Mouse (Mus musculus) CH12.LX (cell line): Measurements from ENCODE around the gene Tnfsf8. TPM values are rescaled to one million over a fixed set of nuclear protein-coding genes. Genes with fewer than 3 reads are reported as not detected.

Experiments used
- DNase-seq: peaks from one replicate; pipeline ENCODE4 v3.0.0-alpha.2; 2013; ENCODE audit errors: extremely low read depth
- H3K27ac ChIP-seq: 2 replicates; pipeline ENCODE4 v1.5.1; 2012; ENCODE audit warnings: low read depth, mild to moderate bottlenecking, control low read depth, moderate library complexity; ENCODE audit not compliant: insufficient read depth
- H3K27me3 ChIP-seq: replicated peaks from 2 replicates; pipeline ENCODE3; 2012; ENCODE audit warnings: inconsistent platforms
- H3K36me3 ChIP-seq, 2 experiments: replicated peaks in 1 of 2; 2 replicates each; pipeline versions ENCODE3 to v1.6.1; 2012; ENCODE audit warnings: inconsistent platforms in 1 of 2, low read length in 1 of 2, mild to moderate bottlenecking in 1 of 2, mixed read lengths in 1 of 2, moderate library complexity in 1 of 2; ENCODE audit not compliant: control insufficient read depth in 1 of 2, insufficient read depth in 1 of 2
- H3K4me1 ChIP-seq, 2 experiments: 2 replicates each; pipeline ENCODE4 v1.6.1; 2012; ENCODE audit warnings: inconsistent platforms in 1 of 2, moderate library complexity in 1 of 2; ENCODE audit not compliant: insufficient read depth in 2 of 2, control insufficient read depth in 1 of 2
- H3K4me2 ChIP-seq: 2 replicates; pipeline ENCODE4 v1.6.1; 2012; ENCODE audit warnings: low read depth, mild to moderate bottlenecking, control low read depth; ENCODE audit not compliant: poor library complexity, insufficient read depth, severe bottlenecking
- H3K4me3 ChIP-seq, 3 experiments: fragments of 150-350 bp in 1 of 3; sonication (generic) in 1 of 3; replicated peaks in 1 of 3; 2 replicates each; pipeline versions ENCODE3 to v1.5.1; 2011 to 2012; ENCODE audit warnings: low read depth in 2 of 3, low read length in 2 of 3, mild to moderate bottlenecking in 2 of 3, moderate library complexity in 2 of 3, control low read depth in 1 of 3, improper control_type of control experiment in 1 of 3, inconsistent platforms in 1 of 3, mixed read lengths in 1 of 3; ENCODE audit not compliant: poor library complexity in 1 of 3
- H3K79me2 ChIP-seq: replicated peaks from 2 replicates; pipeline ENCODE4 v1.6.1; 2012; ENCODE audit warnings: mild to moderate bottlenecking, moderate library complexity; ENCODE audit not compliant: control insufficient read depth, poor library complexity, insufficient read depth, severe bottlenecking; ENCODE audit errors: extremely low read depth
- H3K9ac ChIP-seq: 2 replicates; pipeline ENCODE4 v1.6.1; 2012; ENCODE audit warnings: low read depth, mild to moderate bottlenecking, control low read depth, moderate library complexity; ENCODE audit not compliant: insufficient read depth
- H3K9me3 ChIP-seq: replicated peaks from 2 replicates; pipeline ENCODE3; 2012; ENCODE audit warnings: low read length, inconsistent platforms, mixed read lengths
- BHLHE40 ChIP-seq: IDR thresholded peaks from 2 replicates; pipeline ENCODE4 v1.6.1; 2011; ENCODE audit warnings: mild to moderate bottlenecking, low read depth, low read length, improper control_type of control experiment
- CHD1 ChIP-seq: IDR thresholded peaks from 2 replicates; pipeline ENCODE4 v1.6.1; 2012; ENCODE audit warnings: low read depth, low read length, improper control_type of control experiment, inconsistent platforms
- CTCF ChIP-seq, 2 experiments: IDR thresholded peaks in 1 of 2; conservative IDR thresholded peaks in 1 of 2; 2 replicates each; pipeline ENCODE4 v1.5.1; 2011 to 2012; ENCODE audit warnings: low read depth in 2 of 2, low read length in 2 of 2, improper control_type of control experiment in 1 of 2, inconsistent platforms in 1 of 2, mild to moderate bottlenecking in 1 of 2, moderate library complexity in 1 of 2
- E2F4 ChIP-seq: IDR thresholded peaks from 2 replicates; pipeline ENCODE4 v1.6.1; 2011; ENCODE audit warnings: low read depth, low read length, improper control_type of control experiment; ENCODE audit not compliant: insufficient replicate concordance
- ELF1 ChIP-seq: IDR thresholded peaks from 2 replicates; pipeline ENCODE4 v1.6.1; 2014; ENCODE audit warnings: low read depth, mild to moderate bottlenecking, inconsistent platforms, low read length, improper control_type of control experiment
- ETS1 ChIP-seq: conservative IDR thresholded peaks from 2 replicates; pipeline ENCODE4 v1.6.1; 2012; ENCODE audit warnings: low read depth, mild to moderate bottlenecking, inconsistent platforms, low read length, improper control_type of control experiment, moderate library complexity
- GABPA ChIP-seq: IDR thresholded peaks from 2 replicates; pipeline ENCODE4 v1.6.1; 2012; ENCODE audit warnings: low read depth, low read length, improper control_type of control experiment, inconsistent platforms; ENCODE audit not compliant: insufficient replicate concordance
- HCFC1 ChIP-seq: IDR thresholded peaks from 2 replicates; pipeline ENCODE4 v1.6.1; 2012; ENCODE audit warnings: low read depth, mild to moderate bottlenecking, inconsistent platforms, low read length, improper control_type of control experiment
- JUN ChIP-seq: IDR thresholded peaks from 2 replicates; pipeline ENCODE4 v1.6.1; 2011; ENCODE audit warnings: low read depth, mild to moderate bottlenecking, low read length, improper control_type of control experiment, moderate library complexity; ENCODE audit not compliant: insufficient read depth
- JUND ChIP-seq: conservative IDR thresholded peaks from 2 replicates; pipeline ENCODE4 v1.6.1; 2011; ENCODE audit warnings: low read depth, low read length, improper control_type of control experiment
- KAT2A ChIP-seq: IDR thresholded peaks from 2 replicates; pipeline ENCODE4 v1.6.1; 2012; ENCODE audit warnings: low read length, improper control_type of control experiment, inconsistent platforms; ENCODE audit not compliant: insufficient replicate concordance
- MAX ChIP-seq: IDR thresholded peaks from 2 replicates; pipeline ENCODE4 v1.6.1; 2011; ENCODE audit warnings: low read length, improper control_type of control experiment
- MAZ ChIP-seq: IDR thresholded peaks from 2 replicates; pipeline ENCODE4 v1.6.1; 2012; ENCODE audit warnings: low read depth, mild to moderate bottlenecking, inconsistent platforms, low read length, improper control_type of control experiment, moderate library complexity
- MEF2A ChIP-seq: IDR thresholded peaks from 2 replicates; pipeline ENCODE4 v1.6.1; 2014; ENCODE audit warnings: low read depth, mild to moderate bottlenecking, inconsistent platforms, low read length, improper control_type of control experiment, borderline replicate concordance
- MXI1 ChIP-seq: IDR thresholded peaks from 2 replicates; pipeline ENCODE4 v1.6.1; 2011; ENCODE audit warnings: mild to moderate bottlenecking, low read depth, low read length, improper control_type of control experiment
- MYC ChIP-seq: IDR thresholded peaks from 2 replicates; pipeline ENCODE4 v1.6.1; 2011; ENCODE audit warnings: low read depth, mild to moderate bottlenecking, improper control_type of control experiment, low read length
- NRF1 ChIP-seq: IDR thresholded peaks from 2 replicates; pipeline ENCODE4 v1.6.1; 2014; ENCODE audit warnings: low read depth, mild to moderate bottlenecking, inconsistent platforms, low read length, improper control_type of control experiment, moderate library complexity
- PAX5 ChIP-seq: IDR thresholded peaks from 2 replicates; pipeline ENCODE4 v1.6.1; 2012; ENCODE audit warnings: low read length, inconsistent platforms, mixed read lengths
- POLR2A ChIP-seq: IDR thresholded peaks from 2 replicates; pipeline ENCODE4 v1.6.1; 2011; ENCODE audit warnings: low read depth, mild to moderate bottlenecking, improper control_type of control experiment, low read length
- POLR2AphosphoS2 ChIP-seq: IDR thresholded peaks from 2 replicates; pipeline ENCODE4 v1.6.1; 2011; ENCODE audit warnings: low read depth, low read length, improper control_type of control experiment
- RAD21 ChIP-seq: IDR thresholded peaks from 2 replicates; pipeline ENCODE4 v1.6.1; 2011; ENCODE audit warnings: low read depth, mild to moderate bottlenecking, low read length, improper control_type of control experiment, moderate library complexity
- RCOR1 ChIP-seq: conservative IDR thresholded peaks from 2 replicates; pipeline ENCODE4 v1.6.1; 2012; ENCODE audit warnings: low read depth, mild to moderate bottlenecking, inconsistent platforms, low read length, improper control_type of control experiment
- SIN3A ChIP-seq: IDR thresholded peaks from 2 replicates; pipeline ENCODE4 v1.6.1; 2012; ENCODE audit warnings: low read length, improper control_type of control experiment, inconsistent platforms
- SMC3 ChIP-seq: IDR thresholded peaks from 2 replicates; pipeline ENCODE4 v1.6.1; 2011; ENCODE audit warnings: low read depth, low read length, improper control_type of control experiment
- TCF12 ChIP-seq: IDR thresholded peaks from 2 replicates; pipeline ENCODE4 v1.6.1; 2014; ENCODE audit warnings: low read depth, mild to moderate bottlenecking, inconsistent platforms, low read length, improper control_type of control experiment
- UBTF ChIP-seq: IDR thresholded peaks from 2 replicates; pipeline ENCODE4 v1.6.1; 2012; ENCODE audit warnings: low read depth, mild to moderate bottlenecking, inconsistent platforms, low read length, improper control_type of control experiment, moderate library complexity
- USF1 ChIP-seq: IDR thresholded peaks from 2 replicates; pipeline ENCODE4 v1.6.1; 2014; ENCODE audit warnings: low read depth, mild to moderate bottlenecking, inconsistent platforms, low read length, improper control_type of control experiment
- USF2 ChIP-seq: conservative IDR thresholded peaks from 2 replicates; pipeline ENCODE4 v1.6.1; 2011; ENCODE audit warnings: low read depth, low read length, improper control_type of control experiment
- ZC3H11A ChIP-seq: IDR thresholded peaks from 2 replicates; pipeline ENCODE4 v1.6.1; 2012; ENCODE audit warnings: low read depth, mild to moderate bottlenecking, inconsistent platforms, low read length, improper control_type of control experiment
- ZKSCAN1 ChIP-seq: IDR thresholded peaks from 2 replicates; pipeline ENCODE4 v1.6.1; 2012; ENCODE audit warnings: low read depth, inconsistent platforms, low read length, improper control_type of control experiment, borderline replicate concordance
- ZMIZ1 ChIP-seq: IDR thresholded peaks from 2 replicates; pipeline ENCODE4 v1.6.1; 2012; ENCODE audit warnings: low read depth, mild to moderate bottlenecking, inconsistent platforms, low read length, improper control_type of control experiment
- dilution Hi-C: fragments of 300-500 bp; cut with MboI; formaldehyde crosslinking; loops from 2 replicates; pipeline ENCODE4 v1.14.3; 2020; ENCODE audit warnings: low sequenced_read_pairs; ENCODE audit not compliant: extremely low pct_unique_long_range_greater_than_20kb, extremely low pct_ligation_motif_present
- in situ Hi-C: fragments of 300-500 bp; cut with MboI; formaldehyde crosslinking; loops from 3 replicates; pipeline ENCODE4 v1.14.3; 2019; ENCODE audit warnings: low sequenced_read_pairs, low pct_ligation_motif_present, low pct_unique_long_range_greater_than_20kb, mixed read lengths
- polyA plus RNA-seq: library from polyadenylated mRNA; unstranded; fragments of >175 nt; gene quantifications from 2 replicates; pipeline ENCODE4 v1.2.1, GENCODE M21; 2012; ENCODE audit warnings: low read depth; ENCODE audit not compliant: insufficient read length
- total RNA-seq, 2 experiments: library from RNA; depleted of rRNA; stranded (reverse); fragments of 300-350 nt in 1 of 2; fragments of >200 nt in 1 of 2; gene quantifications; 2 replicates each; pipeline ENCODE4 v1.2.3; 2012 to 2014

The Tnfsf8 gene
- total and polyA plus RNA-seq, 3 experiments, result 19.4 to 67.9 (median 22.8) TPM

DNA sequence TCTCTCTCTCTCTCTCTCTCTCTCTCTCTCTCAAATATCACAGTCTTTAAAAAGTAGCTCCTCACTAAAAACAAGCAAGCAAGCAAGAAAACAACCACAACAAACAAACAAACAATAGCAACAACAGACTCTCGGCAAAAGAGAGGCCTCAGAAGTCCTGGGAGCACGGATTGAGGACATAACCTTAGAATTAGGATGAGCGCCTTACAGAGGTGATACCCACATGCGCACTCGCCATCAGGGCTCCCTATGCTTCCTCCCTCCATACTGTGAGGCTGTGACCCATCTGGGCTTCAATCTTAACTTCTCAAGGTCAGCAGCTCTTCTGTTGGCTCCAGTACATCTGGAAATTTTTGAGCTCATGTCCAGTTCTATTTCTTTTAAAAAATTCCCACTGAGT is 911 bp downstream of the Tnfsf8 start:
- in situ Hi-C loops, result loop anchor here (5.0 to 10.0 kb wide), 2 partner anchors 67 to 455 kb away; partner anchors contain the start of gene Akna
- Histone ChIP-seq H3K4me2 (no peak overlapping the region; the same call in 1 of the 2 replicates), H3K79me2 (peaks cover 55% of the 10 kb centered on the region), H3K4me3 (peak overlapping the region; percentile 64 to 74 (median 71)), H3K9me3 (no peaks in the 10 kb centered on the region), H3K27me3 (no peaks in the 10 kb centered on the region), H3K9ac (peak overlapping the region; percentile 97), H3K4me1 (peaks cover 9 to 37% of the 10 kb centered on the region in 2 experiments), H3K36me3 (peaks cover 0 to 13% of the 10 kb centered on the region in 2 experiments), H3K27ac (peak overlapping the region; percentile 94)
- 0 out of 2 replicates have a peak, but pooled peaks have one; percentile 45 for TF ChIP-seq POLR2A
- TF ChIP-seq HCFC1, result no peak
- peak; percentile 45; the same call in 1 of the 2 replicates for TF ChIP-seq NRF1
- no peak for TF ChIP-seq RAD21
- dilution Hi-C loops, result no loop called here
- no peak for DNase-seq

DNA sequence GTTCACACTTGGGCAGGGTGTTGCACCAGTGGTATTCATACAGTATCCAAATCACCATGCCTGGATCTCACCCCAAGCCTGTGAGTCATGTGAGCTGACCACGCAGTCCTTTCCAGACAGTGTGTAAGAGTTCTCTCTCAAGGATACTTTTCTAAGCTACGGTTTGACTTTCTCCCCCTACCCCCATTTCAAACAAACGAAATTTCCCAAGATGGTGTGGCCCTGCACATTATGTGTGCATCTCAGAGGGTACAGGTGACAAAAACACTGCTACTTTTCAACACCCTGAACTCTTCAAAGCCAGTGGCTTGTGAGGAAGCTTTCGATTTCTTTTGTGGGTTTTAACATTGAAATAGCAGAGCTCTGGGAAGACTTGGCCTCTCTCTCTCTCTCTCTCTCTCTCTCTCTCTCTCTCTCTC is 1.4 kb downstream of the Tnfsf8 start:
- H3K27ac ChIP-seq, result peak overlapping the region; percentile 94
- no peaks in the 10 kb centered on the region for H3K9me3 ChIP-seq
- H3K27me3 ChIP-seq, result no peaks in the 10 kb centered on the region
- in situ Hi-C loops (loop anchor here (5.0 to 10.0 kb wide), 2 partner anchors 68 to 455 kb away; partner anchors contain the start of gene Akna), dilution Hi-C loops (no loop called here)
- H3K4me1 ChIP-seq, result peaks cover 13 to 41% of the 10 kb centered on the region in 2 experiments
- H3K79me2 ChIP-seq, result peaks cover 60% of the 10 kb centered on the region
- H3K4me3 ChIP-seq, result peak overlapping the region; percentile 64 to 74 (median 71)
- H3K36me3 ChIP-seq, result peaks cover 3 to 16% of the 10 kb centered on the region in 2 experiments
- peak overlapping the region; percentile 55 for H3K4me2 ChIP-seq
- H3K9ac ChIP-seq, result peak overlapping the region; percentile 97
- DNase-seq, result no peak
- TF ChIP-seq ZKSCAN1 (no peak), SIN3A (0 out of 2 replicates have a peak, but pooled peaks have one; percentile 56), E2F4 (no peak), JUND (peak; percentile 72), HCFC1 (no peak), KAT2A (0 out of 2 replicates have a peak, but pooled peaks have one; percentile 22), USF2 (0 out of 2 replicates have a peak, but pooled peaks have one; percentile 6), CHD1 (peak; percentile 9; the same call in 1 of the 2 replicates), UBTF (peak; percentile 64; the same call in 1 of the 2 replicates), MAZ (peak; percentile 38; the same call in 1 of the 2 replicates), NRF1 (no peak), BHLHE40 (peak; percentile 94), MEF2A (0 out of 2 replicates have a peak, but pooled peaks have one; percentile 38), CTCF (conservative IDR thresholded peaks at IDR 0.05 in 1 of 2, IDR thresholded peaks at IDR 0.05 in 1 of 2; ENCODE audit: low read depth in 2 of 2, low read length in 2 of 2) (no peak), SMC3 (no peak), USF1 (0 out of 2 replicates have a peak, but pooled peaks have one; percentile 11), GABPA (no peak), TCF12 (peak; percentile 32; the same call in 1 of the 2 replicates), ZC3H11A (no peak), POLR2A (no peak), ZMIZ1 (peak; percentile 66), ELF1 (no peak), MXI1 (0 out of 2 replicates have a peak, but pooled peaks have one; percentile 50), ETS1 (peak; percentile 58), POLR2AphosphoS2 (no peak), MAX (peak; percentile 41), JUN (no peak), PAX5 (no peak), RCOR1 (0 out of 2 replicates have a peak, but pooled peaks have one; percentile 17), MYC (peak; percentile 44; the same call in 1 of the 2 replicates)
